Mouse (Mus musculus): Measurements from ENCODE around the gene Mindy3. TPM values are rescaled to one million over a fixed set of nuclear protein-coding genes. Genes with fewer than 3 reads are reported as not detected.
A peak's percentile ranks its signal among the peaks of the same experiment; 100 is the strongest.

Gene Mindy3
- polyA plus RNA-seq, 1 experiment from 2014 or later, result 50.7 TPM

DNA sequence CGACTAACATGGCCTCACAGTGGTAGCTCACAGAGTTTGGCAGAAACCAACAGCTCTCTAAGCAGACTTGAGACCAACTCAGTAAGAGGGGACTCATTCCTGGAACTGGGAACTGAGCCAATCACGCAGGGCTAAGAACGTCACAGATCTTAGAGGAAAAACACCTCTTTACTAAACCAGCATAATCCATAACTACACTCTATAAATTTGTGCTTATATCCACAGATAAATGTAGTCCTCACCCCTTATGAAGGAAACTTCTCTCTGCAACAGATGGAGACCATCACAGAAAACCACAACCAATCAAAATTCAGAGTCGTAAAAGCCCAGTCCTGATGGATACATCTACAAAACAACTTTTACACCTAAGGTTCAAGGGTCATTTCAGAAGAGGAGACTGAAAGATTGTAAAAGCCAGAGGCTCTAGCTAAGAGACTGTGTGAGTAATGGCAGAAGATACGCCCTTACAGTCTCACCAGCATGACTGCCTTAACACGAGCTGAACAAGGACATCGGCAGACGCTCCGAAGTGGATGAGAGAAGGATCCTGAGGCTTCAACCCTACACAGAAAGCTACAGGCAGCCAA, 114.1 kb downstream of the Mindy3 start:
- Histone ChIP-seq H3K4me3 (ENCODE audit: low read depth, low read length) (no peak overlapping the region), H3K4me1 (ENCODE audit: control insufficient read depth, insufficient read depth, low read length) (peaks cover 6% of the 10 kb centered on the region; the same call in 1 of the 2 replicates), H3K9me3 (replicated peaks; ENCODE audit: control insufficient read depth, low read length, poor library complexity, severe bottlenecking) (no peaks in the 10 kb centered on the region), H3K27ac (ENCODE audit: low read length) (no peak overlapping the region), H3K4me2 (ENCODE audit: low read length) (no peak overlapping the region), H3K27me3 (ENCODE audit: control insufficient read depth, insufficient read depth, low read depth, low read length) (peaks cover 7% of the 10 kb centered on the region), H3K9ac (ENCODE audit: low read depth, low read length) (no peak overlapping the region), H3K36me3 (ENCODE audit: control insufficient read depth, insufficient read depth, low read length) (no peaks in the 10 kb centered on the region)
- ATAC-seq, result no peak
- 86% methylated on average over 9 of the region's 9 CpGs for WGBS

DNA sequence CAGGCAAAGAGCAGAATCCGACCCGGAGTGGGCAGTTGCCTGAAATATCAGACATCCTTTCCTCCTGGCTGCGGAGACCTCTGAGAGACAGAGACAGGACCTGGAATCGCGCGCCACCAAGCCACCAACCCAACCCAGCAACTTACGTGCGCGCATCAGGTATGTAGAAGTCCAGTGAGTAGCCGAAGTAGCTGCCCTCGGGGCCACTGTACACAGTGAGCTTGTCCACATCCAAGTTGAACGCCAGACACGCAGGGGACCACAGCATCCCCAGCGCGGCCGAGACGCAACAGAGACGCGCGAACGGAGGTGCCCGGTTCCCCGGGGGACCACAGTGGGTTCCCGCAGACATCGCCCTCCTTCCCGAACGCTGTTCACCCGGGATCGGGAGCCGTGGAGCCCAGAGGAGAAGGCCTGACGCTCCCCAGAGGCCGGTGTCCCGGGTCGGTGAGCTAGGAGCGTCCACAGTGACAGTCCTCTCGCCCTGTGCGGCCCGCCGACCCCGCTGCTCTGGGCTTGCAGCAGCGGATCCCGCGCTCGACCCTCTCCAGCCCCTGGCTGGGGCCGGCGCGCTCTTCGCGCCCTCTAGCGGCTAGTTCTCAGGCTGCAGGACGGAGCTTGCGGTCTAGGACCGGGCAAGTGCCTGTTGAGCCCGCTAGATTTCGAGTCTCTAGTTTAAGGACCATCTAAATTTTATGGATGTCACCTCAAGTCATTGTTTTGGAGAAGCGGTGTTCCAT, 117.7 kb downstream of the Mindy3 start, which contains the start of gene Itga8:
Gene Itga8 (minus strand): TSS at position 492 of the 740 bp plus-strand sequence.
- under 1% methylated on average over 56 of the region's 56 CpGs for WGBS
- Histone ChIP-seq H3K27ac (ENCODE audit: low read length) (no peak within 1 kb of the TSS), H3K36me3 (ENCODE audit: control insufficient read depth, insufficient read depth, low read length) (no peaks in the 10 kb centered on the region), H3K4me1 (ENCODE audit: control insufficient read depth, insufficient read depth, low read length) (peaks cover 6% of the 10 kb centered on the region; the same call in 1 of the 2 replicates), H3K9ac (ENCODE audit: low read depth, low read length) (peak within 1 kb of the TSS; percentile 84), H3K4me2 (ENCODE audit: low read length) (peak within 1 kb of the TSS; percentile 94), H3K27me3 (ENCODE audit: control insufficient read depth, insufficient read depth, low read depth, low read length) (peaks cover 7% of the 10 kb centered on the region), H3K9me3 (replicated peaks; ENCODE audit: control insufficient read depth, low read length, poor library complexity, severe bottlenecking) (no peaks in the 10 kb centered on the region), H3K4me3 (ENCODE audit: low read depth, low read length) (peak within 1 kb of the TSS; percentile 89)
- ATAC-seq, result peak; percentile 99

DNA sequence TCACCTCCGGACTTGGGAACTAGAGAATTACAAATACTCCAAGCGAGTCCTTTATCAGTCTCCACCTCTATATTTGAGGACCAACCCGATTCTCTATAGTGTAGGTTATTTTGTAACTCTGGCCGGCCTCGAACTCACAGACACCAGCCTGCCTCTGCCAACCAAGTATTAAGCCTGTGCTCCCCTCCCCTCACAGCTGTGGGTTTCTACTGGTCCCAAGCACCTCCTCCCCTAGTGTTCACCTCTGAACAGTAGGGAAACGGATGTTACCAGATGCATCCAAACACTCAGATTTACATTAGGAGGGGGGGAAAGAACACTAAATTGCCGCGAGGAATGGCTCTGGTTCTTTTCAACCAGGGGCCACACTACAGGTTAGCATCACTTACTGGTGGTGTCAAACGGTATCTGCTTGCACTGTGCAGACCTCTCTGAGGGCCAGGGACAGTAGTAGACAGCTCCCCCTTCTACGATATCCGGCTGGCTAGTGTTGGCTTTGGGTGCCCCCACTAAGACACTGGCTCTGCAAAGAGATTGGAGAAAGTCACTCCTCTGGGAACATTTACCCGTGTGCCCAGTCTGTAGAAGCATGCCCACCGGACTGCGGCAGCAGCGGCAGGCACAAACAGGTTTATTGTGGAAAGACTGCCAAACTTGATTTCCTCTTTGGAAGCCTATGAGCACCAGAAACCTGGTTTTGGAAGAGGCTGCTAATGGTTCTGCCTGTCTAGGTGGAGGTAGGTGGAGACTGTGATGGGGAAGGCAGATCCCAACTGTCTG, 118.6 kb downstream of the Mindy3 start:
- H3K9ac ChIP-seq (ENCODE audit: low read depth, low read length), result peak overlapping the region; percentile 84; the same call in 1 of the 2 replicates
- WGBS, result 76% methylated on average over 15 of the region's 15 CpGs

DNA sequence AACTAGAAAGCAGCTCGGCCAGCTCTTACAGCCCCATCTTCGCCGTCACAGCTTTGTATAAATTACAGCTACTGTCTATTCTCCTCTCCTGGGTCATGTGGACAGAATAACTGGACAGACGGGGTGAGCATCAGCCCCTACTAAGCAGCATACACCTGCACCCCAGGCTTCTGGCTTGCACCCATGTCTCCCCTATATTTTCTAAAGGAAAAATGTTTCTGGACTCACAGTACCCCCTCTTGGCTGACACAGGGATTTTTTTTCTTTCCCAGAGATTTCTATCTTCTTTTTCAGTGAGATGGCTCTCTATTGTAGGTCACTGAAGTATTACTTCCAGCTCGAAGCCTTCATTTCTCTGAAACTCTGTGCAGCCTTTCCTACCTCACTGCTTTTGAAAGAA, 122.0 kb downstream of the Mindy3 start:
- 82% methylated on average over 5 of the region's 5 CpGs for WGBS
- Histone ChIP-seq H3K4me2 (ENCODE audit: low read length) (no peak overlapping the region), H3K4me1 (ENCODE audit: control insufficient read depth, insufficient read depth, low read length) (peaks cover 6% of the 10 kb centered on the region; the same call in 1 of the 2 replicates), H3K4me3 (ENCODE audit: low read depth, low read length) (no peak overlapping the region), H3K9ac (ENCODE audit: low read depth, low read length) (no peak overlapping the region), H3K27ac (ENCODE audit: low read length) (no peak overlapping the region), H3K27me3 (ENCODE audit: control insufficient read depth, insufficient read depth, low read depth, low read length) (peaks cover 7% of the 10 kb centered on the region), H3K36me3 (ENCODE audit: control insufficient read depth, insufficient read depth, low read length) (no peaks in the 10 kb centered on the region), H3K9me3 (replicated peaks; ENCODE audit: control insufficient read depth, low read length, poor library complexity, severe bottlenecking) (no peaks in the 10 kb centered on the region)
- ATAC-seq, result no peak

More for the DNA sequence above, 118.6 kb downstream of the Mindy3 start:
- Histone ChIP-seq H3K27me3 (ENCODE audit: control insufficient read depth, insufficient read depth, low read depth, low read length) (peaks cover 7% of the 10 kb centered on the region), H3K4me2 (ENCODE audit: low read length) (peak overlapping the region; percentile 94), H3K4me3 (ENCODE audit: low read depth, low read length) (peak overlapping the region; percentile 89), H3K27ac (ENCODE audit: low read length) (no peak overlapping the region), H3K36me3 (ENCODE audit: control insufficient read depth, insufficient read depth, low read length) (no peaks in the 10 kb centered on the region), H3K4me1 (ENCODE audit: control insufficient read depth, insufficient read depth, low read length) (peaks cover 6% of the 10 kb centered on the region; the same call in 1 of the 2 replicates), H3K9me3 (replicated peaks; ENCODE audit: control insufficient read depth, low read length, poor library complexity, severe bottlenecking) (no peaks in the 10 kb centered on the region)
- ATAC-seq, result no peak

Other genes starting within 250 kb of the Mindy3 start
- 2.1 and 2.6 TPM in 2 replicates for gene Itga8, start 117.5 kb downstream of the Mindy3 start, polyA plus RNA-seq (2015; fragmentation: Nextera tagmentation; extraction: Ambion mirVana)